Mouse (Mus musculus) limb, embryonic 10.5 days (tissue): ENCODE data around the gene Tmem219. TPM values are rescaled to one million over a fixed set of nuclear protein-coding genes. Genes with fewer than 3 reads are reported as not detected.

Source experiments
- DNase-seq: peaks from one replicate; pipeline ENCODE4 v3.0.0-alpha.2; 2017; ENCODE audit warnings: low spot score
- H3K27ac ChIP-seq: fragments of 300-500 bp; sonication (generic); 2 replicates; pipeline ENCODE4 v1.5.1; 2016; ENCODE audit warnings: mild to moderate bottlenecking
- H3K27me3 ChIP-seq: fragments of 300-500 bp; sonication (generic); 2 replicates; pipeline ENCODE4 v1.6.1; 2016; ENCODE audit warnings: low read depth, mild to moderate bottlenecking; ENCODE audit not compliant: poor library complexity, severe bottlenecking
- H3K36me3 ChIP-seq: fragments of 300-500 bp; sonication (generic); 2 replicates; pipeline ENCODE4 v1.6.1; 2016; ENCODE audit warnings: mild to moderate bottlenecking, moderate library complexity
- H3K4me1 ChIP-seq: fragments of 300-500 bp; sonication (generic); 2 replicates; pipeline ENCODE4 v1.6.1; 2016
- H3K4me3 ChIP-seq: fragments of 300-500 bp; sonication (generic); 2 replicates; pipeline ENCODE4 v1.5.1; 2016; ENCODE audit warnings: mild to moderate bottlenecking, moderate library complexity
- H3K9me3 ChIP-seq: fragments of 300-500 bp; sonication (generic); replicated peaks from 2 replicates; pipeline ENCODE4 v1.6.1; 2016; ENCODE audit warnings: mild to moderate bottlenecking
- WGBS: fragments of 180-500 bp; shearing (Covaris S2); methylation state at CpG from one replicate; pipeline ENCODE4 v1.1.7; 2016; 5-methylcytosine and 5-hydroxymethylcytosine counted together
- polyA plus RNA-seq: library from polyadenylated mRNA; unstranded; fragments of >200 nt; fragmentation: Nextera tagmentation; extraction: Ambion mirVana; gene quantifications from 2 replicates; pipeline ENCODE4 v1.2.1, GENCODE M21; 2016

Gene Tmem219
- polyA plus RNA-seq: 15.6 and 16.6 TPM in 2 replicates

DNA sequence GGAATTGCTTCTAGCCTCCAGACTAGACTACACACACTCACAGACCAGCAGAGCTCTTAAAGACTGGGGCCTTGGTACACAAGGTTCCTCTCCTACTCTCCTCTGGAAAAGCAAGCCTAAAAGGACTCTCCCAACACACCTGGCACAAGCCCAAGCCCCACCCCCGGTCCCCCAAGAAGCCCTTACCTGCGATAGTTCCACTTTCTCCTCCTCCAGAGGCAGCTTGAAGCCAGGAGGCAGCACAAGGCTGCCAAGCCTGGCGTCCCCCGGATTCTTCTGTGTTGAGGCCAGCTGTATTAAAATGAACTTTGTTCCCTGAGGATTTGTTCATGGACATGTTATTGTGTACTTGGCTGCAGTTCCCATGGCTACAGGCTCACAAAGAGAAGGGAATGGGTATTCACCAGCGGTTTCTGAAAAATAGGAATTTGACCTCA, at the start of gene Tmem219:
TSS of gene Tmem219 (minus strand) at position 294 of the 437 bp plus-strand sequence.
- H3K4me1 ChIP-seq: no peaks in the 10 kb centered on the region
- no peak within 1 kb of the TSS for H3K27ac ChIP-seq
- no peak within 1 kb of the TSS for H3K4me3 ChIP-seq
- no peaks in the 10 kb centered on the region for H3K9me3 ChIP-seq
- no peak for DNase-seq
- H3K27me3 ChIP-seq: no peaks in the 10 kb centered on the region
- 78% methylated on average over 5 of the region's 5 CpGs for WGBS
- no peaks in the 10 kb centered on the region for H3K36me3 ChIP-seq

GRCm38 (mm10) chr7:126967361-126967760, 44.6 kb upstream of the Tmem219 start:
- H3K27ac ChIP-seq: no peak overlapping the region
- peaks cover 23% of the 10 kb centered on the region for H3K27me3 ChIP-seq
- no peaks in the 10 kb centered on the region for H3K36me3 ChIP-seq
- DNase-seq: no peak
- H3K4me3 ChIP-seq: no peak overlapping the region
- no peaks in the 10 kb centered on the region for H3K9me3 ChIP-seq
- WGBS: 60% methylated on average over 6 of the region's 6 CpGs
- H3K4me1 ChIP-seq: 0 out of 2 replicates have a peak, but pooled peaks cover 5% of the 10 kb centered on the region

GRCm38 (mm10) chr7:126965568-126965967, 42.9 kb upstream of the Tmem219 start:
- DNase-seq: no peak
- no peaks in the 10 kb centered on the region for H3K36me3 ChIP-seq
- no peaks in the 10 kb centered on the region for H3K9me3 ChIP-seq
- H3K27me3 ChIP-seq: peaks cover 31% of the 10 kb centered on the region
- H3K4me1 ChIP-seq: 0 out of 2 replicates have a peak, but pooled peaks cover 5% of the 10 kb centered on the region
- H3K27ac ChIP-seq: no peak overlapping the region
- 87% methylated on average over 3 of the region's 3 CpGs for WGBS
- H3K4me3 ChIP-seq: no peak overlapping the region

DNA sequence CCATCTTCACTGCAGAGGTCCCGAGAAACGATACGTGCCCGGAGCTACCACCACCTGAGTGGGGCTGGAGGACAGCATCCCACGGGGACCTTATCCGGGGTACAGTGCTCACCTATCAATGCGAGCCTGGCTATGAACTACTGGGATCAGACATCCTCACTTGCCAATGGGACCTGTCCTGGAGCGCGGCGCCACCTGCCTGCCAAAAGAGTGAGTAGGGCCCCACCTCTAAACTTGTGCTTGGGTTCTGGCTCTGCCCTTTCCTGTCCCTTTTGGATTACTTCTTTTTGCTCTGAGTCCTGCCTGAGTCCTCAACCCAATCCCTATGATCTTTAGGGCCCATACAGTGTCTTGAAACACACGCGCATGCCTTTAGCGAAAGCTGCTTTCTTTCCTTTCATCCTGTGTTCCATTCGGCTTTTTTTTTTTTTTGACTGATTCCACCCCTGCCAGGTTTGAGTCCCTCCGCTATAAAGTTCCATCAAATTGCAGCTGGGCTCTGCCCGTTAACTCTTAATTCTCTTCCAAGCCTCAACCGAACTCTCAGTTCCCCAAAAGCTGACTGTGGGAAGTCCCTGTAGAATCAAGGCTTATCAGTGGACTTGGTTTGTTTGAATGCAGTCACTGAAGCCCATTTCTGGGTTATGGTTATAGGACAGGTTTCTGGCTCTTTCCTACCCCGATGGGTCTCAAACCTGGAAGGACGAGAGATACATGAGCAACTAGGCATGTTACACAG, 41.0 kb upstream of the Tmem219 start:
- Histone ChIP-seq H3K4me1 (0 out of 2 replicates have a peak, but pooled peaks cover 5% of the 10 kb centered on the region), H3K4me3 (0 out of 2 replicates have a peak overlapping the region, but pooled peaks have one; percentile 9), H3K9me3 (no peaks in the 10 kb centered on the region), H3K27me3 (peaks cover 31% of the 10 kb centered on the region), H3K27ac (no peak overlapping the region), H3K36me3 (no peaks in the 10 kb centered on the region)
- WGBS: 27% methylated on average over 19 of the region's 19 CpGs
- peak; percentile 64 for DNase-seq

- no peak for DNase-seq
- Histone ChIP-seq H3K9me3 (no peaks in the 10 kb centered on the region), H3K4me3 (no peak overlapping the region), H3K36me3 (no peaks in the 10 kb centered on the region), H3K27ac (no peak overlapping the region), H3K4me1 (0 out of 2 replicates have a peak, but pooled peaks cover 5% of the 10 kb centered on the region), H3K27me3 (peaks cover 31% of the 10 kb centered on the region)
- WGBS: 89% methylated on average over 4 of the region's 4 CpGs
Observed at GRCm38 (mm10) chr7:126961965-126962364, 39.2 kb upstream of the Tmem219 start.

DNA sequence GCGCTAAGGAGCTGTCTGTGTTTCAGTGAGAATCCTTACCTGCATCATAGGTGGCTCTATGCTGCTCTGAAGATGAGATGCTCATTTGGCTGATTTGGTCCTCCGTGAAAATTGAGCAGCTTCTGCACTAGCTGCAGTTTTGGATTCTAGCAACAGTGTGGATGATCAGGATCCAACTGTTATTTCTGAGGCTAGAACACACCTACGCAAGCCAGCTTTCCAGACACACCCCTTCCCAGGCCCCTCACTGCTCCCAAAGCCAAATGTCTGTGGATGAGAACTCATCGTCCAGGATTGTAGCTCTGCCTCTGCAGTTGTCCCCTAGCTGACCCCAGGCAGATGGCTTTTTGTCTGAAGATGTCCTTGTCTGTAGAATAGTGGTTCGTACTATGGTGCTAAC, 38.4 kb upstream of the Tmem219 start:
- 88% methylated on average over 5 of the region's 5 CpGs for WGBS

DNA sequence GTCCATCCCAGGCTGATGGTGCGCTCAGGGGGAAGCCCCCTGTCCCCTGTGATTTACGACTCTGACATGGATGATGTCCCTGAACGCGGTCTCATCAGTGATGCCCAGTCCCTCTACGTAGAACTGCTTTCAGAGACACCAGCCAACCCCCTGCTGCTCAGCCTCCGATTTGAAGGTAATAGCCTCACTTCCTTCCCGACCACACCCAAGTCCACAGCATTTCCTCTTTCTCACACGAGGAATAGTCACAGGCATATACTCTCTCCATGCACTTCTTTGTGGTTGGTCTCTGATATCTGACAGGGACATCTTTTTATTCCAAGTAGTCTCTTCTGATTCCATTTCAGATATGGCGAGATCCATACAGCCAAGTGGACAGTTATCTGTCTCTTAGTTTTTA, 37.1 kb upstream of the Tmem219 start:
- no peaks in the 10 kb centered on the region for H3K36me3 ChIP-seq
- DNase-seq: no peak
- H3K9me3 ChIP-seq: no peaks in the 10 kb centered on the region
- H3K4me3 ChIP-seq: no peak overlapping the region
- no peak overlapping the region for H3K27ac ChIP-seq
- 0 out of 2 replicates have a peak, but pooled peaks cover 5% of the 10 kb centered on the region for H3K4me1 ChIP-seq
- WGBS: 73% methylated on average over 9 of the region's 9 CpGs
- H3K27me3 ChIP-seq: peaks cover 31% of the 10 kb centered on the region

More for the DNA sequence above, 38.4 kb upstream of the Tmem219 start:
- Histone ChIP-seq H3K4me3 (no peak overlapping the region), H3K4me1 (0 out of 2 replicates have a peak, but pooled peaks cover 5% of the 10 kb centered on the region), H3K36me3 (no peaks in the 10 kb centered on the region), H3K9me3 (no peaks in the 10 kb centered on the region), H3K27me3 (peaks cover 31% of the 10 kb centered on the region), H3K27ac (no peak overlapping the region)
- no peak for DNase-seq

- Histone ChIP-seq H3K4me1 (peaks cover 11% of the 10 kb centered on the region), H3K4me3 (no peak overlapping the region), H3K27ac (no peak overlapping the region), H3K27me3 (peaks cover 38% of the 10 kb centered on the region), H3K9me3 (no peaks in the 10 kb centered on the region), H3K36me3 (no peaks in the 10 kb centered on the region)
- WGBS: 60% methylated on average over 3 of the region's 3 CpGs
- no peak for DNase-seq
Observed at GRCm38 (mm10) chr7:126955125-126955524, 32.4 kb upstream of the Tmem219 start.

DNA sequence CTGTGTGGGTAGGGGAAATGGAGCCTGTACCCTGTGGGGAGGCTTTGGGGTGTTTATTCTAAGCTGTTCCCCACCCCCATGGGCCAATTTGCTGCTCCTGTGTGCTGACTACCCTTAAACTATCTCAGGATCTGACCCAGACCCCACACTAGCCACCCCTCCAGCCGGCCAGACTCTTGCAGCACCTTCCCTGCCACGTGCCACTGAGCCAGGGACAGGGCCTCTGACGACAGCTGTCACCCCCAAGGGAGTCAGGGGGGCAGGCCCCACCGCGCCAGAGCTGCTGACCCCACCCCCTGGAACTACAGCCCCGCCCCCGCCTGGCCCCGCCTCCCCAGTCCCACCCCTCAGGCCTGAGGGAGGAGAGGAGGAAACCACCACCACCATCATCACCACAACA, 29.9 kb upstream of the Tmem219 start:
- Histone ChIP-seq H3K27ac (no peak overlapping the region), H3K9me3 (no peaks in the 10 kb centered on the region), H3K27me3 (peaks cover 60% of the 10 kb centered on the region), H3K4me1 (peaks cover 27% of the 10 kb centered on the region), H3K36me3 (no peaks in the 10 kb centered on the region), H3K4me3 (0 out of 2 replicates have a peak overlapping the region, but pooled peaks have one; percentile 13)
- no peak for DNase-seq
- WGBS: 0% methylated on average over 8 of the region's 8 CpGs

GRCm38 (mm10) chr7:126951741-126952140, 29.0 kb upstream of the Tmem219 start:
- no peaks in the 10 kb centered on the region for H3K9me3 ChIP-seq
- no peak for DNase-seq
- H3K4me1 ChIP-seq: peaks cover 27% of the 10 kb centered on the region
- H3K27ac ChIP-seq: no peak overlapping the region
- H3K36me3 ChIP-seq: no peaks in the 10 kb centered on the region
- 23% methylated on average over 4 of the region's 4 CpGs for WGBS
- H3K27me3 ChIP-seq: peaks cover 60% of the 10 kb centered on the region
- H3K4me3 ChIP-seq: no peak overlapping the region

GRCm38 (mm10) chr7:126950647-126951615, 28.2 kb upstream of the Tmem219 start:
- Histone ChIP-seq H3K27ac (no peak overlapping the region), H3K27me3 (peaks cover 60% of the 10 kb centered on the region), H3K9me3 (no peaks in the 10 kb centered on the region), H3K36me3 (no peaks in the 10 kb centered on the region), H3K4me1 (peaks cover 27% of the 10 kb centered on the region), H3K4me3 (peak overlapping the region; percentile 59)
- WGBS: 5% methylated on average over 26 of the region's 26 CpGs
- no peak for DNase-seq

GRCm38 (mm10) chr7:126949793-126950646, 27.3 kb upstream of the Tmem219 start, which contains the start of gene Sez6l2:
Sez6l2 (plus strand) TSS chr7:126950563.
- Histone ChIP-seq H3K27me3 (peaks cover 60% of the 10 kb centered on the region), H3K4me3 (peak within 1 kb of the TSS; percentile 59), H3K27ac (no peak within 1 kb of the TSS), H3K36me3 (peaks cover 4% of the 10 kb centered on the region), H3K9me3 (no peaks in the 10 kb centered on the region), H3K4me1 (peaks cover 27% of the 10 kb centered on the region)
- DNase-seq: peak; percentile 99
- under 1% methylated on average over 42 of the region's 42 CpGs for WGBS
